Mouse (Mus musculus) 3134 (cell line): ENCODE data around the gene Hdc.

ENCODE experiments used
- DNase-seq: peaks from one replicate; pipeline ENCODE4 v3.0.0-alpha.2; 2011; ENCODE audit warnings: low spot score; ENCODE audit not compliant: insufficient read length; ENCODE audit errors: extremely low read depth

The Hdc gene

DNA sequence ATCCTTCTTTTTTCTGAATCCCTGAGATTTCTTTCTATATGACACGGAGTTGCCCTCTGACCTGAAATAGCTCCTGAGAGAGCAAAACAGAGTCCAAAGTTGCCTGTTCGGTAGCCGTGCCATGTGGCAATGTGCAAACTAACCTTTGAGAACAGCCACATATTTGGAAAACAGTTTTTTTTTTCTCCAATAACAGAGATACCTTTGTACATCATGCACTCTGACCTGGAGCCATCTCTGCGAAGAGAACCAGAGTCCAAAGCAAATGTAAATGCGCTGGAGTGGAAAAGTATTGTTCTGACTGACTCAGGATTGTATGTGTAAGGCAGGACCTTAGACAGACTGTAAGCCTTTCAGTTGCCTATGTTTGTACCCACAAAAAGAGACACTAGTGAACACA is 63.6 kb downstream of the Hdc start:
- DNase-seq, result no peak

DNA sequence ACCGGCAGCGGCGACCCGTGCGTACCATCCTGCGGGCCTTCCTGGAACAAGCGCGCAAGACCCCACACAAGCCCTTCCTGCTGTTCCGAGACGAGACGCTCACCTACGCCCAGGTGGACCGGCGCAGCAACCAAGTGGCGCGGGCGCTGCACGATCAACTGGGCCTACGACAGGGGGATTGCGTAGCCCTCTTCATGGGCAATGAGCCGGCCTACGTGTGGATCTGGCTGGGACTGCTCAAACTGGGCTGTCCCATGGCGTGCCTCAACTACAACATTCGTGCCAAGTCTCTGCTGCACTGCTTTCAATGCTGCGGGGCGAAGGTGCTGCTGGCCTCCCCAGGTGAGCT is 65.8 kb downstream of the Hdc start:
- DNase-seq, result peak; percentile 24

DNA sequence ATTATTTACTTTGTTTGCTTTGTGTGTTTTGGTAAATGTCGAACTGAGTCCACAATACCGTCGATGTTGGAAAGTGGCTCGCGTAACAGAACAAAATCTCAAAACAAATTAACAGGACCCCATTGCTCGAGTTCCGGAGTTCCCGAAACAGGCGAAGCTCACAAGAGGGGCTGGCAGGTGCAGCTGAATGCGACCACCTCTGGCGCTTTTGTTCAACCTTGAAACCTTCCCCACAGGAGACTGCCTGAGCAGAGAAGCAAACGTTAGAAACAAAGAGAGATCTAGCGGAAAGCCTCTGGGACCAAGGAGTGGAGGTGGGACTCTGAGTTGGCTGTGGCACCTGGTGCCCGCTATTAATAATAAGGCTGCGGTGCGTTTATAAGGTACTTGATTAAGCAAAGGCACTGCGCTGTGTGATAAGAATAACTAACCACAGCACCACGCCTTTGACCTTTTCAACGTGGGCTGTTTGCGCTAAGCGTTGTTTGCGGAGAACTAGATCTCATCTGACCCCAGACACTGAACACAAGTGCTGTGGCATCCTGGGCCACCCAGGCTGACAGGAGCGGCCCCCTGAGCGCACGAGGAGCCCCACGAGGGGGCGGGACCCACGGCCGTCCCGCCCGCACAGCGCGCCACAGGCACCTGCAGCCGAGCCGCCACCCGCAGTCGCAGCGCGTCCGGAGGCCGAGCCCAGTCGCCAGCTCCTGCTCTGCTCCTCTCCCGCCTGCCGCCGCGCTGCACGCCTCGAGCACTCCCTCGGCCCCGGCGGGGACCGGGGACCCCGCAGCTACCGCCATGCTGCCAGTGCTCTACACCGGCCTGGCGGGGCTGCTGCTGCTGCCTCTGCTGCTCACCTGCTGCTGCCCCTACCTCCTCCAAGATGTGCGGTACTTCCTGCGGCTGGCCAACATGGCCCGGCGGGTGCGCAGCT is 66.5 kb downstream of the Hdc start, which contains the start of gene Slc27a2:
Slc27a2 (plus strand) TSS at position 51 of the 934 bp plus-strand sequence.
- no peak for DNase-seq

DNA sequence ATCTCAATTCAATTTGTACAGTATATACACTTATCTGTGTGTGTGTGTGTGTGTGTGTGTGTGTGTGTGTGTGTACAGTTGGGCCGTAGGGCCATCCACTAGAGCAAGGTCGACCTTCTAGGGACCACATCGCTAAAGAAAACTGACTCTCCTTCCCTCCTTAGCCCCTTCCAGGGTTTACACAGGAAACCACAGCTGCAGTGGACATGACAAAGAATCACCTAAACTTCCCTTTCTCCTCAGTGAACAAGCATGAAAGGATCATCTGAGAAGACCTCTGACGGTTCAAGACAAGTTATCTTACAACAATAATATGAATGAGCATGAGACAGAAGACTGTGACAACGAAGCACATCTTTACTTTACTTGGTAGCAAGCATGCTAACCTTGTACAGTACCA is 67.2 kb downstream of the Hdc start:
- no peak for DNase-seq

DNA sequence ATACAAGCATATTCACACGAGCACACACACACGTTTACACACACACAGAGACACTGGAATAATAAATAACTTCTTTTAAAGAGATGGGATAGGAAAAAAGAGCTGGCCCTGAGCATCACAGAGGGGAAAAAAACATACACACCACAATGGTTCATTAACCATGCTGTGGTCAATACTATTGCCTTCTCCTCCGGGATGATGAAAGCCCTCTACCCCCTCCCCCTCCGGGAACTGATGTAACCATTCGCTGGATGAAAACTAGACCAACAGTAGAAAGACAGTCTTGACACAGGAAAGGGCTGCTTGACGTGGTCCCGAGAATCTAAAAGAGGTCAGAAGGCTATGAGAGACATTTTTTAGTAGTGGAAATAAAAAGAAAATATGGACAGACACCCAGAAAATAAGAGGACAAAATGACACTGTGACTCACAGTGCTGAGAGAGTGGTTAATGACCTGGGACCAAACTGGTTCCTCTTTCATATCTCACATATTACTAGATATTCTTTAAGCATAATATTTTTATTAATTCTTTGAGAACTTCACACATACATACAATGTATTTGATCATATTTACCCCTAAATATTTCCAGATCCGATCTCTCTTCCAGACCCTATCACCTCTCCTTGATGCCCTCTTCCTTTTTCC is 67.7 kb downstream of the Hdc start:
- DNase-seq, result no peak

DNA sequence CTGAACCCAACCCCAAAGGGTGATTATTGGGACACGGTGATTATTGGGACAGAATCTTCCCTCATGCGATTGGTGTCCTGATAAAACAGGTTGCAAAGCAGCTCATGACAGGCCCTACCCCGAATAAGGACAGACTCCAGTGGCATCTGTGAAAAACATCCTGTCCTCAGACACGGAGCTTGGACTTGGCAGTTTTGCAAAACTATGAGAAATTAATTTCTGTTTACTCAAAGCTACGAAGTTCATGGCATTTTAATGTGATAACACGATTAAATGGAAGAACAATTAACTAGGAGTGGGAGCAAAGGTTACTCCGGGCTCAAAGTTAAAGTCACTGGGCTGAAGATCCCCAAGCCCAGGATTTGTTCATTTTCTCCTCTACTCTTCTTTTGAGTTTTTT is 69.4 kb downstream of the Hdc start:
- no peak for DNase-seq

DNA sequence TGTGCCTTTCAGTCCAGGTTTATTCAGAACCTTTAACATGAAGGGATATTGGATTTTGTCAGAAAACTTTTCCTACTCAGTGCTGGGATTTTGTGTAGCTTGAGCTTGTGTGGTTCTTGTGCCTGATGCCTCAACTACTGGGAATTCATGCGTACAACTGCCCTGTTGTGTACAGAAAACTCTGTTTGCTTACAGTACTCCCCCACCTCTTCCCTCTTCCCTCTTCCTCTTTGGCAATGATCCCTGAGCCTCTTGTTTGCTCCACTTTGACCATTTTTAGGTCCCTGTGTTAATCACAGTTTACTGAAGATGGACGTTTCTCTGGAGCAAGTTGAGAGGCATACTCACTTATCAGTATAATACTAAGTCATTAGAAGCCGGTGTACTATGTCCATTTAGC is 72.7 kb downstream of the Hdc start:
- no peak for DNase-seq

DNA sequence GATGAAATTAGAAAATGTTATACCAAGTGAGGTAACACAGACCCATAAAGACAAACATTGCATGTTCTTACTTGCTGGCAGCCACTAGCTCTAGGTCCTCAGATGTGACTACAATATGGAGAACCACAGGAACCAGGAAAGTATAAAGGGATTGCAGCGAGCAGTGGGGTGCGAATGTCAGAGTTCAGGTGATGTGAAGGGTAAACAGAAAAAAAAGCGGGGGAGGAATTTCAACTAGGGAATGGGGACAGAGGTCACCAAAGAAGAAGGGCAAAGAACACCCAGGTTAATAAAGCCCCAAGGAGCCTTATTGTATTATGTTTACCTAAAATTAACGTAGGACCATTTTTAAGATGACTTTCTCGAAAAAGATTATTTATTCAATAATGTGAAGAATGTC is 73.8 kb downstream of the Hdc start:
- no peak for DNase-seq
